Mouse (Mus musculus) CH12.LX (cell line): ENCODE measurements around the gene Gsta3. TPM values are rescaled to one million over a fixed set of nuclear protein-coding genes. Genes with fewer than 3 reads are reported as not detected.
"Not testable (repeated sequence)": the region's sequence is repeated elsewhere in the genome, so short reads cannot be mapped to it uniquely, and the experiment has no call there.

Source experiments
- DNase-seq: peaks from one replicate; pipeline ENCODE4 v3.0.0-alpha.2; 2013; ENCODE audit errors: extremely low read depth
- H3K27ac ChIP-seq: 2 replicates; pipeline ENCODE4 v1.5.1; 2012; ENCODE audit warnings: low read depth, mild to moderate bottlenecking, control low read depth, moderate library complexity; ENCODE audit not compliant: insufficient read depth
- H3K27me3 ChIP-seq: replicated peaks from 2 replicates; pipeline ENCODE3; 2012; ENCODE audit warnings: inconsistent platforms
- H3K36me3 ChIP-seq, 2 experiments: replicated peaks in 1 of 2; 2 replicates each; pipeline versions ENCODE3 to v1.6.1; 2012; ENCODE audit warnings: inconsistent platforms in 1 of 2, low read length in 1 of 2, mild to moderate bottlenecking in 1 of 2, mixed read lengths in 1 of 2, moderate library complexity in 1 of 2; ENCODE audit not compliant: control insufficient read depth in 1 of 2, insufficient read depth in 1 of 2
- H3K4me1 ChIP-seq, 2 experiments: 2 replicates each; pipeline ENCODE4 v1.6.1; 2012; ENCODE audit warnings: inconsistent platforms in 1 of 2, moderate library complexity in 1 of 2; ENCODE audit not compliant: insufficient read depth in 2 of 2, control insufficient read depth in 1 of 2
- H3K4me2 ChIP-seq: 2 replicates; pipeline ENCODE4 v1.6.1; 2012; ENCODE audit warnings: low read depth, mild to moderate bottlenecking, control low read depth; ENCODE audit not compliant: poor library complexity, insufficient read depth, severe bottlenecking
- H3K4me3 ChIP-seq, 3 experiments: fragments of 150-350 bp in 1 of 3; sonication (generic) in 1 of 3; replicated peaks in 1 of 3; 2 replicates each; pipeline versions ENCODE3 to v1.5.1; 2011 to 2012; ENCODE audit warnings: low read depth in 2 of 3, low read length in 2 of 3, mild to moderate bottlenecking in 2 of 3, moderate library complexity in 2 of 3, control low read depth in 1 of 3, improper control_type of control experiment in 1 of 3, inconsistent platforms in 1 of 3, mixed read lengths in 1 of 3; ENCODE audit not compliant: poor library complexity in 1 of 3
- H3K79me2 ChIP-seq: replicated peaks from 2 replicates; pipeline ENCODE4 v1.6.1; 2012; ENCODE audit warnings: mild to moderate bottlenecking, moderate library complexity; ENCODE audit not compliant: control insufficient read depth, poor library complexity, insufficient read depth, severe bottlenecking; ENCODE audit errors: extremely low read depth
- H3K9ac ChIP-seq: 2 replicates; pipeline ENCODE4 v1.6.1; 2012; ENCODE audit warnings: low read depth, mild to moderate bottlenecking, control low read depth, moderate library complexity; ENCODE audit not compliant: insufficient read depth
- H3K9me3 ChIP-seq: replicated peaks from 2 replicates; pipeline ENCODE3; 2012; ENCODE audit warnings: low read length, inconsistent platforms, mixed read lengths
- BHLHE40 ChIP-seq: IDR thresholded peaks from 2 replicates; pipeline ENCODE4 v1.6.1; 2011; ENCODE audit warnings: mild to moderate bottlenecking, low read depth, low read length, improper control_type of control experiment
- CHD1 ChIP-seq: IDR thresholded peaks from 2 replicates; pipeline ENCODE4 v1.6.1; 2012; ENCODE audit warnings: low read depth, low read length, improper control_type of control experiment, inconsistent platforms
- E2F4 ChIP-seq: IDR thresholded peaks from 2 replicates; pipeline ENCODE4 v1.6.1; 2011; ENCODE audit warnings: low read depth, low read length, improper control_type of control experiment; ENCODE audit not compliant: insufficient replicate concordance
- ELF1 ChIP-seq: IDR thresholded peaks from 2 replicates; pipeline ENCODE4 v1.6.1; 2014; ENCODE audit warnings: low read depth, mild to moderate bottlenecking, inconsistent platforms, low read length, improper control_type of control experiment
- EP300 ChIP-seq: IDR thresholded peaks from 2 replicates; pipeline ENCODE4 v1.6.1; 2011; ENCODE audit warnings: low read length, improper control_type of control experiment
- ETS1 ChIP-seq: conservative IDR thresholded peaks from 2 replicates; pipeline ENCODE4 v1.6.1; 2012; ENCODE audit warnings: low read depth, mild to moderate bottlenecking, inconsistent platforms, low read length, improper control_type of control experiment, moderate library complexity
- GABPA ChIP-seq: IDR thresholded peaks from 2 replicates; pipeline ENCODE4 v1.6.1; 2012; ENCODE audit warnings: low read depth, low read length, improper control_type of control experiment, inconsistent platforms; ENCODE audit not compliant: insufficient replicate concordance
- HCFC1 ChIP-seq: IDR thresholded peaks from 2 replicates; pipeline ENCODE4 v1.6.1; 2012; ENCODE audit warnings: low read depth, mild to moderate bottlenecking, inconsistent platforms, low read length, improper control_type of control experiment
- IRF4 ChIP-seq: IDR thresholded peaks from 2 replicates; pipeline ENCODE4 v1.6.1; 2014; ENCODE audit warnings: low read depth, mild to moderate bottlenecking, inconsistent platforms, low read length, improper control_type of control experiment
- JUN ChIP-seq: IDR thresholded peaks from 2 replicates; pipeline ENCODE4 v1.6.1; 2011; ENCODE audit warnings: low read depth, mild to moderate bottlenecking, low read length, improper control_type of control experiment, moderate library complexity; ENCODE audit not compliant: insufficient read depth
- JUND ChIP-seq: conservative IDR thresholded peaks from 2 replicates; pipeline ENCODE4 v1.6.1; 2011; ENCODE audit warnings: low read depth, low read length, improper control_type of control experiment
- KAT2A ChIP-seq: IDR thresholded peaks from 2 replicates; pipeline ENCODE4 v1.6.1; 2012; ENCODE audit warnings: low read length, improper control_type of control experiment, inconsistent platforms; ENCODE audit not compliant: insufficient replicate concordance
- MAX ChIP-seq: IDR thresholded peaks from 2 replicates; pipeline ENCODE4 v1.6.1; 2011; ENCODE audit warnings: low read length, improper control_type of control experiment
- MAZ ChIP-seq: IDR thresholded peaks from 2 replicates; pipeline ENCODE4 v1.6.1; 2012; ENCODE audit warnings: low read depth, mild to moderate bottlenecking, inconsistent platforms, low read length, improper control_type of control experiment, moderate library complexity
- MXI1 ChIP-seq: IDR thresholded peaks from 2 replicates; pipeline ENCODE4 v1.6.1; 2011; ENCODE audit warnings: mild to moderate bottlenecking, low read depth, low read length, improper control_type of control experiment
- MYC ChIP-seq: IDR thresholded peaks from 2 replicates; pipeline ENCODE4 v1.6.1; 2011; ENCODE audit warnings: low read depth, mild to moderate bottlenecking, improper control_type of control experiment, low read length
- NELFE ChIP-seq: IDR thresholded peaks from 2 replicates; pipeline ENCODE4 v1.6.1; 2011; ENCODE audit warnings: low read depth, low read length, improper control_type of control experiment
- NRF1 ChIP-seq: IDR thresholded peaks from 2 replicates; pipeline ENCODE4 v1.6.1; 2014; ENCODE audit warnings: low read depth, mild to moderate bottlenecking, inconsistent platforms, low read length, improper control_type of control experiment, moderate library complexity
- RCOR1 ChIP-seq: conservative IDR thresholded peaks from 2 replicates; pipeline ENCODE4 v1.6.1; 2012; ENCODE audit warnings: low read depth, mild to moderate bottlenecking, inconsistent platforms, low read length, improper control_type of control experiment
- SMC3 ChIP-seq: IDR thresholded peaks from 2 replicates; pipeline ENCODE4 v1.6.1; 2011; ENCODE audit warnings: low read depth, low read length, improper control_type of control experiment
- UBTF ChIP-seq: IDR thresholded peaks from 2 replicates; pipeline ENCODE4 v1.6.1; 2012; ENCODE audit warnings: low read depth, mild to moderate bottlenecking, inconsistent platforms, low read length, improper control_type of control experiment, moderate library complexity
- USF2 ChIP-seq: conservative IDR thresholded peaks from 2 replicates; pipeline ENCODE4 v1.6.1; 2011; ENCODE audit warnings: low read depth, low read length, improper control_type of control experiment
- ZNF384 ChIP-seq: IDR thresholded peaks from 2 replicates; pipeline ENCODE4 v1.6.1; 2012; ENCODE audit warnings: low read depth, low read length, improper control_type of control experiment, inconsistent platforms
- dilution Hi-C: fragments of 300-500 bp; cut with MboI; formaldehyde crosslinking; loops from 2 replicates; pipeline ENCODE4 v1.14.3; 2020; ENCODE audit warnings: low sequenced_read_pairs; ENCODE audit not compliant: extremely low pct_unique_long_range_greater_than_20kb, extremely low pct_ligation_motif_present
- in situ Hi-C: fragments of 300-500 bp; cut with MboI; formaldehyde crosslinking; loops from 3 replicates; pipeline ENCODE4 v1.14.3; 2019; ENCODE audit warnings: low sequenced_read_pairs, low pct_ligation_motif_present, low pct_unique_long_range_greater_than_20kb, mixed read lengths
- polyA plus RNA-seq: library from polyadenylated mRNA; unstranded; fragments of >175 nt; gene quantifications from 2 replicates; pipeline ENCODE4 v1.2.1, GENCODE M21; 2012; ENCODE audit warnings: low read depth; ENCODE audit not compliant: insufficient read length
- total RNA-seq, 2 experiments: library from RNA; depleted of rRNA; stranded (reverse); fragments of 300-350 nt in 1 of 2; fragments of >200 nt in 1 of 2; gene quantifications; 2 replicates each; pipeline ENCODE4 v1.2.3; 2012 to 2014

Gene Gsta3
- total and polyA plus RNA-seq, 3 experiments = not detected

- Histone ChIP-seq H3K36me3 (no peaks in the 10 kb centered on the region), H3K4me3 (no peak overlapping the region), H3K27ac (no peak overlapping the region), H3K4me1 (no peaks in the 10 kb centered on the region), H3K79me2 (no peaks in the 10 kb centered on the region), H3K27me3 (no peaks in the 10 kb centered on the region), H3K9ac (no peak overlapping the region), H3K4me2 (no peak overlapping the region), H3K9me3 (no peaks in the 10 kb centered on the region)
- in situ Hi-C loops = no loop called here
- dilution Hi-C loops = no loop called here
- no peak for TF ChIP-seq BHLHE40
- no peak for TF ChIP-seq MAX
- TF ChIP-seq MAZ = no peak
- TF ChIP-seq HCFC1 = no peak
- TF ChIP-seq MYC = no peak
- no peak for TF ChIP-seq MXI1
- TF ChIP-seq E2F4 = no peak
- no peak for TF ChIP-seq GABPA
- TF ChIP-seq ELF1 = no peak
- no peak for TF ChIP-seq JUND
- no peak for TF ChIP-seq CHD1
- TF ChIP-seq EP300 = no peak
- DNase-seq = no peak
These were observed 16.5 kb downstream of the Gsta3 start for GRCm38 (mm10) chr1:21256871-21257270.

- DNase-seq = not testable (repeated sequence)
These were observed 19.6 kb downstream of the Gsta3 start for GRCm38 (mm10) chr1:21259981-21260380.

GRCm38 (mm10) chr1:21262401-21262800 is 22.0 kb downstream of the Gsta3 start:
- Histone ChIP-seq H3K79me2 (no peaks in the 10 kb centered on the region), H3K27ac (no peak overlapping the region), H3K4me2 (no peak overlapping the region), H3K36me3 (no peaks in the 10 kb centered on the region), H3K27me3 (no peaks in the 10 kb centered on the region), H3K9me3 (no peaks in the 10 kb centered on the region), H3K4me3 (no peak overlapping the region), H3K9ac (no peak overlapping the region), H3K4me1 (no peaks in the 10 kb centered on the region)
- in situ Hi-C loops (no loop called here), dilution Hi-C loops (no loop called here)
- TF ChIP-seq NELFE (no peak), JUN (no peak), ZNF384 (no peak), MXI1 (no peak), UBTF (no peak), RCOR1 (no peak), USF2 (no peak), BHLHE40 (no peak), IRF4 (no peak), ETS1 (no peak), KAT2A (no peak), E2F4 (no peak), MYC (no peak), NRF1 (no peak), SMC3 (no peak)
- DNase-seq = no peak

More at GRCm38 (mm10) chr1:21259981-21260380, 19.6 kb downstream of the Gsta3 start:
- in situ Hi-C loops, H3K27ac ChIP-seq, H3K9me3 ChIP-seq, dilution Hi-C loops, H3K36me3 ChIP-seq, H3K4me1 ChIP-seq, H3K9ac ChIP-seq, H3K79me2 ChIP-seq, H3K27me3 ChIP-seq, H3K4me3 ChIP-seq: not testable (repeated sequence)
- H3K4me2 ChIP-seq = peak overlapping the region; percentile 15; the same call in 1 of the 2 replicates
